Mouse (Mus musculus) hindbrain, embryonic 12.5 days (tissue): ENCODE measurements around the gene Lrrc25. TPM values are rescaled to one million over a fixed set of nuclear protein-coding genes. Genes with fewer than 3 reads are reported as not detected.
A peak's percentile ranks its signal among the peaks of the same experiment; 100 is the strongest.

Experiments
- ATAC-seq: fragments of 200-750 bp; cut with Nextera tagmentation; 2 replicates; pipeline ENCODE4 v1.8.0; 2017; ENCODE audit warnings: moderate TSS enrichment; ENCODE audit not compliant: low FRiP score
- H3K27ac ChIP-seq: fragments of 300-500 bp; sonication (generic); 2 replicates; pipeline ENCODE4 v1.5.1; 2016; ENCODE audit warnings: mild to moderate bottlenecking
- H3K27me3 ChIP-seq: fragments of 300-500 bp; sonication (generic); 2 replicates; pipeline ENCODE4 v1.6.1; 2016; ENCODE audit warnings: mild to moderate bottlenecking
- H3K36me3 ChIP-seq: fragments of 300-500 bp; sonication (generic); 2 replicates; pipeline ENCODE4 v1.6.1; 2016; ENCODE audit warnings: mild to moderate bottlenecking
- H3K4me1 ChIP-seq: fragments of 300-500 bp; sonication (generic); 2 replicates; pipeline ENCODE4 v1.6.1; 2016
- H3K4me2 ChIP-seq: fragments of 300-500 bp; sonication (generic); replicated peaks from 2 replicates; pipeline ENCODE4 v1.6.1; 2016; ENCODE audit warnings: mild to moderate bottlenecking
- H3K4me3 ChIP-seq: fragments of 300-500 bp; sonication (generic); 2 replicates; pipeline ENCODE4 v1.5.1; 2016; ENCODE audit warnings: mild to moderate bottlenecking
- H3K9ac ChIP-seq: fragments of 300-500 bp; sonication (generic); 2 replicates; pipeline ENCODE4 v1.6.1; 2016; ENCODE audit warnings: mild to moderate bottlenecking, moderate library complexity
- H3K9me3 ChIP-seq: fragments of 300-500 bp; sonication (generic); replicated peaks from 2 replicates; pipeline ENCODE4 v1.6.1; 2016; ENCODE audit warnings: mild to moderate bottlenecking
- WGBS: fragments of 180-500 bp; shearing (Covaris S2); methylation state at CpG from one replicate; pipeline ENCODE4 v1.1.7; 2016; 5-methylcytosine and 5-hydroxymethylcytosine counted together
- polyA plus RNA-seq: library from polyadenylated mRNA; unstranded; fragments of >200 nt; fragmentation: Nextera tagmentation; extraction: Ambion mirVana; gene quantifications from 2 replicates; pipeline ENCODE4 v1.2.1, GENCODE M21; 2016

Gene Lrrc25
- polyA plus RNA-seq, 1 experiment from 2014 or later = 0.79 TPM

GRCm38 (mm10) chr8:70646369-70646768 lies 30.4 kb downstream of the Lrrc25 start:
- 71% methylated on average over 6 of the region's 6 CpGs for WGBS
- Histone ChIP-seq H3K36me3 (peaks cover 22% of the 10 kb centered on the region), H3K4me1 (peaks cover 48% of the 10 kb centered on the region), H3K9ac (no peak overlapping the region), H3K9me3 (no peaks in the 10 kb centered on the region), H3K27ac (no peak overlapping the region), H3K27me3 (no peaks in the 10 kb centered on the region), H3K4me2 (no peak overlapping the region), H3K4me3 (no peak overlapping the region)
- no peak for ATAC-seq

GRCm38 (mm10) chr8:70646775-70647174 lies 30.8 kb downstream of the Lrrc25 start:
- H3K9me3 ChIP-seq = no peaks in the 10 kb centered on the region
- peaks cover 48% of the 10 kb centered on the region for H3K4me1 ChIP-seq
- H3K9ac ChIP-seq = no peak overlapping the region
- ATAC-seq = no peak
- no peak overlapping the region for H3K4me2 ChIP-seq
- H3K4me3 ChIP-seq = no peak overlapping the region
- H3K27ac ChIP-seq = peak overlapping the region; percentile 75; the same call in 1 of the 2 replicates
- no peaks in the 10 kb centered on the region for H3K27me3 ChIP-seq
- H3K36me3 ChIP-seq = peaks cover 25% of the 10 kb centered on the region

GRCm38 (mm10) chr8:70647343-70648163 lies 31.6 kb downstream of the Lrrc25 start:
- H3K9ac ChIP-seq = peak overlapping the region; percentile 36
- 48% methylated on average over 8 of the region's 8 CpGs for WGBS
- 0 out of 2 replicates have a peak overlapping the region, but pooled peaks have one; percentile 15 for H3K4me2 ChIP-seq
- H3K27me3 ChIP-seq = no peaks in the 10 kb centered on the region
- ATAC-seq = 0 out of 2 replicates have a peak, but pooled peaks have one; percentile 3
- peak overlapping the region; percentile 75 for H3K27ac ChIP-seq
- peaks cover 33% of the 10 kb centered on the region for H3K36me3 ChIP-seq
- no peaks in the 10 kb centered on the region for H3K9me3 ChIP-seq
- peaks cover 51% of the 10 kb centered on the region for H3K4me1 ChIP-seq
- H3K4me3 ChIP-seq = no peak overlapping the region

GRCm38 (mm10) chr8:70648164-70648442 lies 32.1 kb downstream of the Lrrc25 start:
- Histone ChIP-seq H3K4me3 (no peak overlapping the region), H3K27me3 (no peaks in the 10 kb centered on the region), H3K27ac (0 out of 2 replicates have a peak overlapping the region, but pooled peaks have one; percentile 75), H3K9ac (no peak overlapping the region), H3K4me2 (no peak overlapping the region), H3K4me1 (peaks cover 53% of the 10 kb centered on the region), H3K9me3 (no peaks in the 10 kb centered on the region), H3K36me3 (peaks cover 36% of the 10 kb centered on the region)
- ATAC-seq = no peak
- WGBS = 38% methylated on average over 1 of the region's 1 CpGs

GRCm38 (mm10) chr8:70648921-70649320 lies 33.0 kb downstream of the Lrrc25 start:
- H3K27ac ChIP-seq = peak overlapping the region; percentile 77

GRCm38 (mm10) chr8:70649324-70649723 lies 33.4 kb downstream of the Lrrc25 start:
- no peaks in the 10 kb centered on the region for H3K9me3 ChIP-seq
- peak; percentile 73 for ATAC-seq
- H3K36me3 ChIP-seq = peaks cover 36% of the 10 kb centered on the region
- peak overlapping the region; percentile 77 for H3K27ac ChIP-seq
- 0 out of 2 replicates have a peak overlapping the region, but pooled peaks have one; percentile 18 for H3K9ac ChIP-seq
- no peaks in the 10 kb centered on the region for H3K27me3 ChIP-seq
- H3K4me3 ChIP-seq = no peak overlapping the region
- 59% methylated on average over 4 of the region's 4 CpGs for WGBS
- peaks cover 53% of the 10 kb centered on the region for H3K4me1 ChIP-seq
- no peak overlapping the region for H3K4me2 ChIP-seq

More at GRCm38 (mm10) chr8:70648921-70649320, 33.0 kb downstream of the Lrrc25 start:
- H3K27me3 ChIP-seq = no peaks in the 10 kb centered on the region
- WGBS = 69% methylated on average over 3 of the region's 3 CpGs
- no peak overlapping the region for H3K4me2 ChIP-seq
- peaks cover 36% of the 10 kb centered on the region for H3K36me3 ChIP-seq
- H3K4me1 ChIP-seq = peaks cover 53% of the 10 kb centered on the region
- no peak overlapping the region for H3K4me3 ChIP-seq
- H3K9ac ChIP-seq = no peak overlapping the region
- no peak for ATAC-seq
- H3K9me3 ChIP-seq = no peaks in the 10 kb centered on the region

GRCm38 (mm10) chr8:70650351-70650750 lies 34.4 kb downstream of the Lrrc25 start:
- Histone ChIP-seq H3K4me1 (peaks cover 61% of the 10 kb centered on the region), H3K27me3 (no peaks in the 10 kb centered on the region), H3K4me3 (no peak overlapping the region), H3K36me3 (peaks cover 41% of the 10 kb centered on the region), H3K9ac (no peak overlapping the region), H3K9me3 (no peaks in the 10 kb centered on the region), H3K4me2 (no peak overlapping the region), H3K27ac (peak overlapping the region; percentile 77; the same call in 1 of the 2 replicates)
- no peak for ATAC-seq
- 92% methylated on average over 17 of the region's 17 CpGs for WGBS

GRCm38 (mm10) chr8:70653226-70653625 lies 37.3 kb downstream of the Lrrc25 start:
- H3K27ac ChIP-seq = peak overlapping the region; percentile 52; the same call in 1 of the 2 replicates
- 58% methylated on average over 2 of the region's 2 CpGs for WGBS
- no peaks in the 10 kb centered on the region for H3K9me3 ChIP-seq
- H3K36me3 ChIP-seq = peaks cover 41% of the 10 kb centered on the region
- H3K4me3 ChIP-seq = no peak overlapping the region
- H3K4me2 ChIP-seq = no peak overlapping the region
- no peaks in the 10 kb centered on the region for H3K27me3 ChIP-seq
- peaks cover 62% of the 10 kb centered on the region for H3K4me1 ChIP-seq
- no peak for ATAC-seq
- H3K9ac ChIP-seq = no peak overlapping the region

GRCm38 (mm10) chr8:70654121-70654520 lies 38.2 kb downstream of the Lrrc25 start:
- 79% methylated on average over 1 of the region's 1 CpGs for whole genome bisulfite sequencing
- Histone ChIP-seq H3K36me3 (peaks cover 39% of the 10 kb centered on the region), H3K4me1 (peaks cover 62% of the 10 kb centered on the region), H3K4me3 (no peak overlapping the region), H3K9ac (no peak overlapping the region), H3K27ac (no peak overlapping the region), H3K4me2 (no peak overlapping the region), H3K9me3 (no peaks in the 10 kb centered on the region), H3K27me3 (no peaks in the 10 kb centered on the region)
- no peak for ATAC-seq

- H3K27me3 ChIP-seq = no peaks in the 10 kb centered on the region
- H3K4me2 ChIP-seq = peak overlapping the region; percentile 74
- no peak for ATAC-seq
- 14% methylated on average over 2 of the region's 2 CpGs for WGBS
- H3K36me3 ChIP-seq = peaks cover 27% of the 10 kb centered on the region
- no peaks in the 10 kb centered on the region for H3K9me3 ChIP-seq
- no peak overlapping the region for H3K9ac ChIP-seq
- H3K27ac ChIP-seq = peak overlapping the region; percentile 90
- no peak overlapping the region for H3K4me3 ChIP-seq
- H3K4me1 ChIP-seq = peaks cover 56% of the 10 kb centered on the region
Measured at GRCm38 (mm10) chr8:70655469-70655868, 39.5 kb downstream of the Lrrc25 start.

GRCm38 (mm10) chr8:70656193-70656790 lies 40.3 kb downstream of the Lrrc25 start:
- 20% methylated on average over 13 of the region's 13 CpGs for WGBS

GRCm38 (mm10) chr8:70657214-70657613 lies 41.3 kb downstream of the Lrrc25 start:
- peak overlapping the region; percentile 90 for H3K27ac ChIP-seq
- H3K4me3 ChIP-seq = peak overlapping the region; percentile 82
- ATAC-seq = no peak
- H3K36me3 ChIP-seq = peaks cover 11% of the 10 kb centered on the region
- H3K9ac ChIP-seq = peak overlapping the region; percentile 90
- WGBS = 98% methylated on average over 3 of the region's 3 CpGs
- peak overlapping the region; percentile 74 for H3K4me2 ChIP-seq
- H3K9me3 ChIP-seq = no peaks in the 10 kb centered on the region
- peaks cover 58% of the 10 kb centered on the region for H3K4me1 ChIP-seq
- no peaks in the 10 kb centered on the region for H3K27me3 ChIP-seq

More at GRCm38 (mm10) chr8:70656193-70656790, 40.3 kb downstream of the Lrrc25 start:
- peak overlapping the region; percentile 90 for H3K27ac ChIP-seq
- peaks cover 20% of the 10 kb centered on the region for H3K36me3 ChIP-seq
- H3K4me1 ChIP-seq = peaks cover 58% of the 10 kb centered on the region
- H3K9ac ChIP-seq = peak overlapping the region; percentile 90; the same call in 1 of the 2 replicates
- no peak overlapping the region for H3K4me3 ChIP-seq
- no peaks in the 10 kb centered on the region for H3K27me3 ChIP-seq
- no peaks in the 10 kb centered on the region for H3K9me3 ChIP-seq
- ATAC-seq = peak; percentile 63
- peak overlapping the region; percentile 74 for H3K4me2 ChIP-seq
